ENCODE assay signal across 20 mouse cellular contexts in genomic region chr1:20863452-20864172, GRCm38 (mm10). TPM values are rescaled to one million over a fixed set of nuclear protein-coding genes. Genes with fewer than 3 reads are reported as not detected.
A peak's percentile ranks its signal among the peaks of the same experiment; 100 is the strongest.
DNase-seq lines count a peak whose midpoint lies in the region; ATAC-seq and TF ChIP-seq lines count a peak whose summit lies in the region.
"Had no signal": no experiment of that assay in that cellular context is flagged by ENCODE, and none has a peak within 500 bp of the region (broad histone marks: within the 10 kb centered on the region; RNA-seq: fewer than 3 reads in every experiment).

No protein-coding gene starts in this region.

- no peak overlapping the region for H3K4me2 ChIP-seq in intestine, postnatal 0 days (replicated peaks; ENCODE audit: low read depth)
- no peak overlapping the region for H3K4me2 ChIP-seq in stomach, postnatal 0 days (replicated peaks; ENCODE audit: low read depth)
- H3K4me2 ChIP-seq: heart, embryonic 15.5 days; liver, embryonic 15.5 days; neural tube, embryonic 12.5 days had no signal

- TF ChIP-seq CTCF in lung, adult 2 months (IDR thresholded peaks at IDR 0.05; ENCODE audit: insufficient read depth, low read length), result no peak
- no peak for TF ChIP-seq CTCF in intestine, postnatal 0 days (IDR thresholded peaks at IDR 0.05; ENCODE audit: low read depth)
- no peak for TF ChIP-seq CTCF in stomach, postnatal 0 days (IDR thresholded peaks at IDR 0.05; ENCODE audit: low read depth)

- peak; percentile 97 for ATAC-seq in intestine, postnatal 0 days
- peak; percentile 99 for ATAC-seq in stomach, postnatal 0 days (ENCODE audit: low FRiP score, low TSS enrichment)
- ATAC-seq: activated CD4-positive, CD25-positive, alpha-beta regulatory T cell, adult 4 months; forebrain, embryonic 14.5 days; Patski had no signal

- no peaks in the 10 kb centered on the region for H3K36me3 ChIP-seq in intestine, postnatal 0 days (ENCODE audit: control insufficient read depth, insufficient read depth)
- no peaks in the 10 kb centered on the region for H3K36me3 ChIP-seq in stomach, postnatal 0 days (ENCODE audit: control insufficient read depth, insufficient read depth, low read length)
- H3K36me3 ChIP-seq: heart, embryonic 15.5 days; liver, embryonic 15.5 days; neural tube, embryonic 12.5 days had no signal

- no peak overlapping the region for H3K9ac ChIP-seq in intestine, postnatal 0 days (ENCODE audit: low read depth, low read length)
- H3K9ac ChIP-seq in stomach, postnatal 0 days (ENCODE audit: low read length), result no peak overlapping the region
- H3K9ac ChIP-seq: heart, embryonic 15.5 days; liver, embryonic 15.5 days; neural tube, embryonic 12.5 days had no signal

- no peaks in the 10 kb centered on the region for H3K27me3 ChIP-seq in intestine, postnatal 0 days (replicated peaks; ENCODE audit: control insufficient read depth, insufficient read depth, low read length)
- H3K27me3 ChIP-seq in stomach, postnatal 0 days (ENCODE audit: control insufficient read depth, insufficient read depth, low read length), result no peaks in the 10 kb centered on the region
- H3K27me3 ChIP-seq: heart, embryonic 15.5 days; liver, embryonic 15.5 days; neural tube, embryonic 12.5 days had no signal

- no peak for TF ChIP-seq EP300 in stomach, postnatal 0 days (optimal IDR thresholded peaks at IDR 0.05)

- H3K27ac ChIP-seq in intestine, postnatal 0 days (ENCODE audit: low read depth, low read length), result peak overlapping the region; percentile 42; the same call in 1 of the 2 replicates
- H3K27ac ChIP-seq in stomach, postnatal 0 days (replicated peaks), result peak overlapping the region; percentile 76
- H3K27ac ChIP-seq: heart, embryonic 15.5 days; kidney, postnatal 0 days; liver, embryonic 15.5 days; neural tube, embryonic 12.5 days had no signal

- H3K4me3 ChIP-seq in lung, adult 2 months (replicated peaks; ENCODE audit: extremely low read depth, low read depth, low read length), result no peak overlapping the region
- no peak overlapping the region for H3K4me3 ChIP-seq in intestine, postnatal 0 days (ENCODE audit: low read depth, low read length)
- H3K4me3 ChIP-seq in stomach, postnatal 0 days (ENCODE audit: low read depth, low read length), result no peak overlapping the region
- H3K4me3 ChIP-seq: erythroblast, embryonic 14.5 days; heart, embryonic 15.5 days; liver, embryonic 15.5 days; neural tube, embryonic 12.5 days had no signal

- peak; percentile 56 to 75 for DNase-seq in lung, adult 18-20 months
- no peak for DNase-seq in lung, adult 2 months
- peak; percentile 3 for DNase-seq in lung, postnatal 14 days
- DNase-seq in stomach, postnatal 0 days (ENCODE audit: low spot score), result peak; percentile 80
- DNase-seq in spleen, postnatal 36 days (ENCODE audit: low spot score in 2 of 2), result no peak
- no peak for DNase-seq in c-Kit-positive CD71-positive TER-119-positive erythroid progenitor cells, embryonic 14.5 days (ENCODE audit: low spot score)
- DNase-seq: adrenal gland, postnatal 14 days; B cell, adult 2 months; cerebellum, adult 18-20 months; gastrocnemius, postnatal 25 days; thymus, adult 18-20 months had no signal

- WGBS in lung, adult 2 months, result 28% methylated on average over 5 of the region's 5 CpGs
- 16% methylated on average over 5 of the region's 5 CpGs for WGBS in intestine, postnatal 0 days
- WGBS in stomach, postnatal 0 days, result 44% methylated on average over 5 of the region's 5 CpGs

- no peaks in the 10 kb centered on the region for H3K9me3 ChIP-seq in intestine, postnatal 0 days (ENCODE audit: control insufficient read depth)
- H3K9me3 ChIP-seq in stomach, postnatal 0 days (ENCODE audit: control insufficient read depth, low read length), result no peaks in the 10 kb centered on the region
- H3K9me3 ChIP-seq: heart, embryonic 15.5 days; liver, embryonic 15.5 days; neural tube, embryonic 12.5 days had no signal

- TF ChIP-seq POLR2A in lung, adult 2 months (IDR thresholded peaks at IDR 0.05; ENCODE audit: borderline replicate concordance, extremely low read depth, low read depth, low read length), result no peak

- no peaks in the 10 kb centered on the region for H3K4me1 ChIP-seq in lung, adult 2 months (ENCODE audit: control insufficient read depth, insufficient read depth, low read length)
- H3K4me1 ChIP-seq in intestine, postnatal 0 days (replicated peaks; ENCODE audit: control insufficient read depth, insufficient read depth, low read length), result peaks cover 9% of the 10 kb centered on the region; the same call in 1 of the 2 replicates
- peaks cover 3% of the 10 kb centered on the region; the same call in 1 of the 2 replicates for H3K4me1 ChIP-seq in stomach, postnatal 0 days (replicated peaks; ENCODE audit: control insufficient read depth, insufficient read depth)
- H3K4me1 ChIP-seq: liver, embryonic 15.5 days had no signal

RNA-seq across cellular contexts. Expression of gene Paqr8, which starts 26.8 kb away (rescaled TPM):
- 42.6 and 47.2 TPM in 2 replicates for polyA plus RNA-seq in lung, adult 2 months (2012; rRNA removed)
- polyA plus RNA-seq in intestine, postnatal 0 days (2015; fragmentation: Nextera tagmentation; extraction: Ambion mirVana), result 2.9 and 3.1 TPM in 2 replicates
- 10.5 and 12.1 TPM in 2 replicates for polyA plus RNA-seq in stomach, postnatal 0 days (2015; fragmentation: Nextera tagmentation; extraction: Ambion mirVana)

RNA-seq across cellular contexts. Expression of gene Mcm3, which starts 43.5 kb away (rescaled TPM):
- polyA plus RNA-seq in lung, adult 2 months (2012; rRNA removed), result 8.0 and 15.7 TPM in 2 replicates
- 27.6 and 29.1 TPM in 2 replicates for polyA plus RNA-seq in intestine, postnatal 0 days (2015; fragmentation: Nextera tagmentation; extraction: Ambion mirVana)
- 31.2 and 33.1 TPM in 2 replicates for polyA plus RNA-seq in stomach, postnatal 0 days (2015; fragmentation: Nextera tagmentation; extraction: Ambion mirVana)

Comparison
In these comparisons a context has a peak if more than half of its experiments do, and no peak if none do; other contexts are left out.
1. DNase-seq: peak in lung, adult 18-20 months (2 of 2), lung, postnatal 14 days (single experiment) and stomach, postnatal 0 days (single experiment); none in lung, adult 2 months (single experiment), spleen, postnatal 36 days (0 of 2) and c-Kit-positive CD71-positive TER-119-positive erythroid progenitor cells, embryonic 14.5 days (single experiment).